Mouse (Mus musculus): Measurements from ENCODE around the gene Gdf15.
A peak's percentile ranks its signal among the peaks of the same experiment; 100 is the strongest.
"Not testable (repeated sequence)": the region's sequence is repeated elsewhere in the genome, so short reads cannot be mapped to it uniquely, and the experiment has no call there.

Gene Gdf15

DNA sequence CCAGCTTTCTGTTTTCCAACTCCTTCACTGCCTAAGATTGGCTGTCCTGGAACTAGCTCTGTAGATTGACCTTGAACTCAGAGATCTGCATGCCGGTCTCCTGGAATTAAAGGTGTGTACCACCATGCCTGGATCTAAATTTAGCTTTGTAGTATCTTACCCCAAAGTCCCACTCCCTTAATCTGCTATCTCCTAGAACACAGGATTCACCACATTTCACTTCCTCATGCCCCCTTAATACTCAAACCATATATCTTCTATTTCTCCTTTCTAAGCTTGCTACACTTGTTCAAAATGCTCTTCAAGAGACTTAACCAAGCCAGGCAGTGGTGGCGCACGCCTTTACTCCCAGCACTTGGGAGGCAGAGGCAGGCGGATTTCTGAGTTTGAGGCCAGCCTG lies 44.3 kb downstream of the Gdf15 start:
- not testable (repeated sequence) for DNase-seq (ENCODE audit: low read depth, low spot score)

DNA sequence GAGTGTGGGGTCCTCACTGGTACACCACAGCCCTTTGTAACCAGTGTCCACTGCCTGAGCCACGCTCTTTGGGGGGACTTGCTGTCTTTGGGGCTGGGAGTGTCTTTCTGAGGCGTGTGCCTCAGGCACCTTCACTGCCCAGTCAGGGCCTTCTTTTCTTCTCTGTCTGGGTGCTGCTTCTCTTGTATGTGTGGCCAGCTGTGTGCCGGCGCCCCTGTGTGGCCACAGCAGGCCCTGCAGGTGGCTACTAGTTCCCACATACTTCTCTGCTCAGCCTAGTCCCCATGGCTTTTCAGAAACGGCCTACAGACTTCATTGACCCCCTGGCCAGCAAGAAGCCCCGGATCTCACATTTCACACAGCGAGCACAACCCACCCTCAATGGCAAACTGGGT lies 47.0 kb downstream of the Gdf15 start:
- peak; percentile 60 for DNase-seq (ENCODE audit: low read depth, low spot score)

DNA sequence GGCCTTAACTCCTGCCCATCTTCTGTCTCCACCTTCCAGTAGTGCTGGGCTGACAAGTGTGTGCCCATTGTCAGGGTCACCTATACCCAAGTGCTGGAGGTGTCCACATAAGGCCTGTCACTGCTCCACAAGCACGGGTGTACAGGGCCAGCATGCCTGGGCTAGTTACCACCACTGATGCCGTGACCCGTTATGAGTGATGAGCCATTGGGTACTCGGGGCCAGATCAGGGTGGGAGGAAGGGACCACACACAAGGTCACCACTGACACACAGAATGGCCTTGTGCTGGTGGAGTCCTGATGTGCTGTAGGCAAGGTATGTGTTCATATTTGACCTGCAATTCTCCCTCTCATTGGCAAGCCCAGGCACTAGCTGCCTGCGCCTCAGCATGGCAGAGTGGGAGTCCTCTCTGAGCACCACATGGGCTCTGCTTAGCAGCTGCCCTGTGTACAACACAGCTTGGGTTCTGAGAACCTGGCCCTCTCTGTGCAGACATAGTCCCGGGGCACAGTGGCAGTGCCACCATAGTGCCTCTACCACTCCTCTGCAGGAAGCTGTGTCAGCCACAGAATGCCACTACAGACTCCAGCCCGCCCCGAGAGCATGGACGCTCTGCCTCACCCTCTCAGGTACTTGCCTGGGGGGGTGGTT lies 47.5 kb downstream of the Gdf15 start:
- DNase-seq (ENCODE audit: low read depth, low spot score): no peak

DNA sequence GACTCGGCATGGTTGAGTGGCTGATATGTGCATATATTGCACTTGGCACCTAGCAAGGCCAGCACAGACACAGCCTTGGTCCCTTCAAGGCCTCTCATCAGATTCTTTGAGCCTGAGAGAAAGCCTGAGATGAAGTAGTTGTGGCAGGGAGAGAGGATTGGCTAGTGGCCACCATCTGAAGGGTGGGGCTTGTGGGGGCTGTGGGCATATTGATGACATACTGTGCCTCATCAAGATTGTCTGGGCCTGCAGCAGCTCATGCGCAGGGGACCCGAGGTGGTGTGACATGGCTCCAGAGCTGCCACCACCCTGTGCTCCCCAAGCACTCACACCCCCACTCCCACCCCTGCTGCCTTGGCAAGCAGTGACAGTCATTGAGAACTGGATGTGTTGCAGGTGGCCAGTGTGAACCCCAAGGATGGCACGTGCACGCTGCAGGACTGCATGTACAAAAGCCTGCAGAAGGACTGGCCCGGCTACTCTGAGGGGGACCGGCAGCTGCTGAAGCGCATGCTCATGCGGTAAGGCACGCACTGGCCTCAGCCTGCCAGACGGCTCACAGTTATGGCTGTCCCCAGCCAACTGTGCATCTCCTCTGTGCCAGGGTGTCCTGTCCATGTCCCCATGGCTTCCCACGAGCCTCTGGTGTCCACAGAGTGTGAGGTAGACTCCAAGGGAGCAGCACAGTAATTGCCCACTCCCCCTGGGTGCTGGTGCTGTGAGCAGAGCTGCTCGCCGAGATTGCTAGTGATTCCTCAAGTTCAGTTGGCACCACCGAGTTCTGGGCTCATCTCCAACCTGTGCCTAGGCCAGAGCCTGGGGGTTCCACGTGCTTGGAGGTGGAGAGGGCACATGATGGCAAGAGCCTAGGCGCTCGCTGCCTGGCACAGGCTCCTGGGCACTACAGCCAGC lies 48.5 kb downstream of the Gdf15 start:
- DNase-seq (ENCODE audit: low read depth, low spot score): no peak

Measured in CD4-positive helper T cell, adult 2 months (primary cell).